Mouse (Mus musculus) layer of hippocampus, postnatal 10 days (tissue): ENCODE data around the gene St3gal4. TPM values are rescaled to one million over a fixed set of nuclear protein-coding genes. Genes with fewer than 3 reads are reported as not detected.

ENCODE experiments used
- DNase-seq, 2 experiments: peaks; one replicate each; pipeline ENCODE4 v3.0.0; 2021; ENCODE audit warnings: low spot score in 2 of 2
- total RNA-seq, 2 experiments: library from RNA; stranded (reverse); gene quantifications; 2 replicates each; pipeline ENCODE4 v1.2.3; 2021

The St3gal4 gene
- total RNA-seq, 2 experiments from 2014 or later, result 18.8 to 22.1 TPM

- DNase-seq, result peak in 1 of 2 experiments; percentile 1
Observed at GRCm38 (mm10) chr9:35051666-35052065, 67.4 kb downstream of the St3gal4 start.

GRCm38 (mm10) chr9:35050701-35051454 is 68.2 kb downstream of the St3gal4 start:
- peak in 1 of 2 experiments; percentile 1 for DNase-seq

DNA sequence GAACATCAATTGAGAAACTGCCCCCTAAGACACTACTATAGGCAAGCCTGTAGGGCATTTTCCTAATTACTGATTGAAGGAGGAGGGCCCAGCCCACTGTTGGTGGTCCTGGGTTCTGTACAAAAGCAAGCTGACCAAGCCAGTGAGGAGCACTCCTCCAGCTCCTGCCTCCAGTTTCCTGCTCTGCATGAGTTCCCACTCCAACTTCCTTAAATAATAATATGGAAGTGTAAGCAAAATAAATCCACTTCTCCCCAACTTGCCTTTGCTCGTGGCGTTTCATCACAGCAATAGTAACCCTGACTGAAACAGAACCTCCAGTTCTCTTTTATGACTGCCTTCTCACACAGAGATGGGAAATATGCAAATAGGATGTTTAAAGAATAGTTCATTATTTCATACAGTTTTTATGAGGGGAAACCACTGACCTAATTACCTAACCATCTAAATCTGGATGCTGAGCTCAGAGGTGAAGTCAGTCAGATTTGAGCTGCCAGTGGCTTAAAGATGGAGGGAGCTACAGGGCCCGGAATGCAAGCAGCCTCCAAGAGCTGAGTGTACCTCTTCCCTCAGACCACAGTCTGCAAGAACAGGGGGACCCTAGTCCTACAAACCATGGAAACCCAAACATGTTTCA is 69.1 kb downstream of the St3gal4 start:
- DNase-seq, result no peak

DNA sequence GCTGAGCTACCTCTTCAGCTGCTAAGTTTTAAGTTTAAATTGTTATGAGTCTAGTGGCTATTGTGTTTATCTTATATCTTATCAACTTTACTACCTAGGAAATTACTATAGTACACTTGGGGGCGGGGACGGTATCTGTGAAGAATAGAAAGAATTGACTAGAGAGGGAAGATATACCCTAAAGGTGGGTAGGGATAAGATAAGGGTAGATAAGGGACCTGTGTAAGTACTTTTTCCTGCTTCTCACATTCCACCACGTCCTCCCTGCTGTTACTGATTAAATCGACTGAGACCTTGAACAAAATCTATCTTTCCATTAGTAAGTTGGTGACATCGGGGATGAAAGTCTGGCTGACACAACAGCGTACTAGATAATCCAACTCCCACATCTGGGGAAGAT is 70.6 kb downstream of the St3gal4 start:
- no peak for DNase-seq

GRCm38 (mm10) chr9:35045756-35046155 is 73.3 kb downstream of the St3gal4 start:
- peak; percentile 40 to 52 for DNase-seq

GRCm38 (mm10) chr9:35045031-35045531 is 74.0 kb downstream of the St3gal4 start:
- DNase-seq, result no peak

DNA sequence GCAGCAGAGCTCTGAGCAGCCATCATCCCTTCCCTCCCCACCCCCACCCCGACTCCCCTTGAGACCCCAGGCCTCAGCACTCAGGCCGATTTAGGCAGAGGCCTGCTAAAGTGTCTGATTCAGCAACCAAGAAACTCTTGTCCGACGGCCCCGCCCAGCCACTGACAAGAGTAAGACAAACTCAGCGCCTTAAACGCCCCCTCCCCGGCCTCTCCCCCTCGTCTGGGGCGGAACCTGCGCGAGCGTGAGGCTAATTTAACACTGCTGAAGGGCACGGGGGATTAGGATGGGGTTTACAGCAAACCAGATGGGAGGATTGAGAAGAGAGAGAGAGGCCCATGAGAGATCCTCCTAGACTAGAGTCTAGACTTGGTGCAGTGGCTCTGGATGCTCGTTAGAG is 74.6 kb downstream of the St3gal4 start:
- DNase-seq, result no peak

GRCm38 (mm10) chr9:35043619-35044018 is 75.4 kb downstream of the St3gal4 start:
- no peak for DNase-seq

GRCm38 (mm10) chr9:35041493-35041892 is 77.6 kb downstream of the St3gal4 start:
- DNase-seq, result no peak

- DNase-seq, result no peak
Observed at GRCm38 (mm10) chr9:35039846-35040245, 79.2 kb downstream of the St3gal4 start.

DNA sequence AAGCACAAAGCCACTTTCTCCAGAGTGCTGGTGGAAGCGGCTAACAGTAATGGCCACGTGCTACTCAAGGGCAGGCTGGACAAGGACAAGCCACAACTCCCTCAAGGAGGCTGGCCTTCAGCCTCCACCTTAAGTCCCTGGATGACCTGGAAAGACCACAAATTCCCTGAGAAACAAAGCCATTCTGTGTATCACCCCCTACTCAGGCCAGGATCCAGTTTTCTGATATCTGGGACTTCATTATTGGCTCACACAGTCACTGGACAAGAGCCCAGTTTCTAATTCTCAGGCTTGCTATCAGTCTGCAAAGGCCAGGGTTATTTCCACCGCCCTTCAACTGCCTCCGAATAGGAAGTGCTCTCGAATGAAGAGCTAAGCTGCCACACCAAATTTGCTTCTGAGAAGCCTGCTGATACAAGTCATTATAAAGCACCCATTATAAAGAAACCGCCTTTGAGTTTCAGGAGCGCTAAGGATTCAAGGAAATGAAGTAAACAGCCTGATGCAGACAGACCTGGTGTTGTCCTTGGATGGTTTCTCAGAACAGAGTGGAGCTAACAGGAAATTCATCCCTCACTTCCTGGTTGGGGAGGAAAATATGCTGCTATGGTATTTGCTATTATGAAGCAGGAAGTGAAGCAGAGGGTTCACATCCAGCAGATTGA is 80.0 kb downstream of the St3gal4 start:
- DNase-seq, result no peak

DNA sequence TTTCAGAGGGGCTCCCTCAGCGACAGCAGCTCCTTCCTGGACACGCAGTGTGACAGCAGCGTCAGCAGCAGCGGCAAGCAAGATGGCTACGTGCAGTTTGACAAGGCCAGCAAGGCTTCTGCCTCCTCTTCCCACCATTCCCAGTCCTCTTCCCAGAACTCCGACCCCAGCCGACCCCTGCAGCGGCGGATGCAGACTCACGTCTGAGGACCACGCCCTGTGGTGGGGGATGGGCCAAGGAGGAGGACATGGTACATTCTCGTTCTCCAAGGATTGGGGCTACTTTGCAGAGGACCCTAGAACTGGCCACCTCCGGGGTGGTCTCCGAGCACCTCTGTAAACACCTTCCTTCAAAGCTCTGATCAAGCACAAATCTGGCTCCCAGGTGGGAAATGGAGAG is 84.0 kb downstream of the St3gal4 start:
- DNase-seq, result no peak

GRCm38 (mm10) chr9:35032457-35032856 is 86.6 kb downstream of the St3gal4 start:
- DNase-seq, result no peak

GRCm38 (mm10) chr9:35030823-35031222 is 88.2 kb downstream of the St3gal4 start:
- DNase-seq, result peak; percentile 54 to 61

DNA sequence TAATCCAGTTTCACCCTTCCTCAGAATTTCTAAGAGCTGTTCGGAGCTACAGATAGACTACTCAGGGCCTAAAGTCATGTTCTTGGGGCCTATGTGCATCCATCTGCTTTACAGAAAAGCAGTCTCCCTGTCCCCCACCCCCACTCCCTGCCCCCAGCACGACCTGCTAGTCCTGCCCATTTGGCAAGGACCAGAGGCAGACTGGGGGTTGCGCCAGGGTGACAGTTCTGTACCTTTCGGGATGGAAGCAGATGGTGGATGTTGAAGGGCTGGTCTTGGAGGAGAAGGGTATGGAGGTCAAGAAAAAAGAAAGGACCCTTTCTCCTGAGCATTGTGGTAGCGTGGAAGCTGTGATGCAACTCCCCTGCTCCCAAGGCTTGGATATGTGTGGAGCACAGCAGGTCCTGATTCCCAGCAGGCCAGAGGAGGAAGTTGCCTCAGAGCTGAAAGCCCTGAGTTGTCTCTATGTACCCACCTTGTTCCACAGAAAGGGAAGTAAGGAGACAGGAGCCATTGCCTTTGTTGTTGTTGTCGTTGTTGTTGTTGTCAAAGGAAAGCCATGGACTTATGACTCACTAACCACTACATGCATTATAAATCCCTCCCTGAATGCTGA is 91.6 kb downstream of the St3gal4 start:
- DNase-seq, result no peak

GRCm38 (mm10) chr9:35026897-35027311 is 92.2 kb downstream of the St3gal4 start:
- no peak for DNase-seq

GRCm38 (mm10) chr9:35026311-35026710 is 92.8 kb downstream of the St3gal4 start:
- no peak for DNase-seq

- no peak for DNase-seq
Observed at GRCm38 (mm10) chr9:35024591-35025496, 94.2 kb downstream of the St3gal4 start.

DNA sequence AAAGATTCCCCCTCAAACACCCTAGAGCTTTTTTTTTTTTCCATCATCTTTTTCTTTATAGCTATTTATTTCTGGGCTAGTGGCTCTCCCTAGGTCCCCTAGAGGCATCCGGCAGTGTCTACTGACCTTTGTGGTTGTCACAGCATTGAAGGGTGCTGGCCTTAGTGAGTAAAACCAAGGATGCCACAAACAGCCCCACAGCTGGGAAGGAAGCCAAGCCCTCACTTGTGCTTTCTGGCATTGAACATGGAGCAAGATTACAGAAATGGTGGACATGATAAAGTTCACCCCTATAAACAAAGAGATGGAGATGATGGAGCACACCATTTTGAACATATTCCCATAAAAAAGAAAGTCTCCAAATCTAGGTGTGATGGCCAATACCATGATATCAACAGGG is 97.3 kb downstream of the St3gal4 start:
- no peak for DNase-seq

GRCm38 (mm10) chr9:35020015-35020653 is 98.9 kb downstream of the St3gal4 start:
- DNase-seq, result no peak
